Mouse (Mus musculus): Measurements from ENCODE around the gene Tiprl.

Gene Tiprl

GRCm38 (mm10) chr1:165192714-165193264 is 44.0 kb downstream of the Tiprl start:
- TF ChIP-seq GATA4 (IDR thresholded peaks at IDR 0.05; ENCODE audit: insufficient replicate concordance, low read length) = no peak

GRCm38 (mm10) chr1:165192102-165192501 is 44.7 kb downstream of the Tiprl start:
- no peak for TF ChIP-seq GATA4 (IDR thresholded peaks at IDR 0.05; ENCODE audit: insufficient replicate concordance, low read length)

- TF ChIP-seq GATA4 (IDR thresholded peaks at IDR 0.05; ENCODE audit: insufficient replicate concordance, low read length) = no peak
These were observed 45.2 kb downstream of the Tiprl start for GRCm38 (mm10) chr1:165191611-165192010.

GRCm38 (mm10) chr1:165190571-165191273 is 46.1 kb downstream of the Tiprl start:
- no peak for TF ChIP-seq GATA4 (IDR thresholded peaks at IDR 0.05; ENCODE audit: insufficient replicate concordance, low read length)

GRCm38 (mm10) chr1:165190068-165190467 is 46.7 kb downstream of the Tiprl start:
- no peak for TF ChIP-seq GATA4 (IDR thresholded peaks at IDR 0.05; ENCODE audit: insufficient replicate concordance, low read length)

- no peak for TF ChIP-seq GATA4 (IDR thresholded peaks at IDR 0.05; ENCODE audit: insufficient replicate concordance, low read length)
These were observed 47.8 kb downstream of the Tiprl start for GRCm38 (mm10) chr1:165188806-165189580.

- TF ChIP-seq GATA4 (IDR thresholded peaks at IDR 0.05; ENCODE audit: insufficient replicate concordance, low read length) = no peak
These were observed 49.4 kb downstream of the Tiprl start for GRCm38 (mm10) chr1:165187357-165187756.

GRCm38 (mm10) chr1:165186491-165186890 is 50.3 kb downstream of the Tiprl start:
- TF ChIP-seq GATA4 (IDR thresholded peaks at IDR 0.05; ENCODE audit: insufficient replicate concordance, low read length) = no peak

GRCm38 (mm10) chr1:165185116-165185515 is 51.7 kb downstream of the Tiprl start:
- TF ChIP-seq GATA4 (IDR thresholded peaks at IDR 0.05; ENCODE audit: insufficient replicate concordance, low read length) = no peak

GRCm38 (mm10) chr1:165184178-165184577 is 52.6 kb downstream of the Tiprl start:
- TF ChIP-seq GATA4 (IDR thresholded peaks at IDR 0.05; ENCODE audit: insufficient replicate concordance, low read length) = no peak

GRCm38 (mm10) chr1:165183400-165183799 is 53.4 kb downstream of the Tiprl start:
- TF ChIP-seq GATA4 (IDR thresholded peaks at IDR 0.05; ENCODE audit: insufficient replicate concordance, low read length) = no peak

- no peak for TF ChIP-seq GATA4 (IDR thresholded peaks at IDR 0.05; ENCODE audit: insufficient replicate concordance, low read length)
These were observed 57.5 kb downstream of the Tiprl start for GRCm38 (mm10) chr1:165179321-165179720.

- TF ChIP-seq GATA4 (IDR thresholded peaks at IDR 0.05; ENCODE audit: insufficient replicate concordance, low read length) = peak; percentile 47; the same call in 1 of the 2 replicates
These were observed 58.7 kb downstream of the Tiprl start for GRCm38 (mm10) chr1:165178075-165178474.

- TF ChIP-seq GATA4 (IDR thresholded peaks at IDR 0.05; ENCODE audit: insufficient replicate concordance, low read length) = no peak
These were observed 62.7 kb downstream of the Tiprl start for GRCm38 (mm10) chr1:165174059-165174616.

- TF ChIP-seq GATA4 (IDR thresholded peaks at IDR 0.05; ENCODE audit: insufficient replicate concordance, low read length) = no peak
These were observed 65.5 kb downstream of the Tiprl start for GRCm38 (mm10) chr1:165171277-165171676.

- no peak for TF ChIP-seq GATA4 (IDR thresholded peaks at IDR 0.05; ENCODE audit: insufficient replicate concordance, low read length)
These were observed 66.6 kb downstream of the Tiprl start for GRCm38 (mm10) chr1:165170157-165170556.

All from liver, adult (tissue).